Mouse (Mus musculus) frontal cortex, postnatal 25 days (tissue): ENCODE results near the gene Aacs.

Experiments used
- DNase-seq, 2 experiments: peaks; one replicate each; pipeline ENCODE4 v3.0.0; 2022; ENCODE audit warnings: low spot score in 2 of 2

The Aacs gene

DNA sequence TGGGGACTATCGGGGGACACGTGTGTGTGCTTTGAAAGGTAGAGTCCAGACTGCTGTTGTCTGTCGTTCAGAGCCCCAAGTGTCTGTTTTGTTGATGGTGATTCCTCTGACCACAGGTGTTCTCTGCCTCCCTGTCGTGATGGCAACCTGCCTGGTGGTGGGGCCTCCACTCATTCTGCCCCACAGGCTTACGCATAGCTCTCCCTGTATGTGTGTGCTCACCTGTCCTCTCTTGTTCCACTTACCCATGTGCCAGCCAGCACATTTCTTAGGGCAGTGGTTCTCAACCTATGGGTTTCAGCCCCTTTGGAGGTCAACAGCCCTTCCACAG lies 17.4 kb downstream of the Aacs start:
- no peak for DNase-seq

DNA sequence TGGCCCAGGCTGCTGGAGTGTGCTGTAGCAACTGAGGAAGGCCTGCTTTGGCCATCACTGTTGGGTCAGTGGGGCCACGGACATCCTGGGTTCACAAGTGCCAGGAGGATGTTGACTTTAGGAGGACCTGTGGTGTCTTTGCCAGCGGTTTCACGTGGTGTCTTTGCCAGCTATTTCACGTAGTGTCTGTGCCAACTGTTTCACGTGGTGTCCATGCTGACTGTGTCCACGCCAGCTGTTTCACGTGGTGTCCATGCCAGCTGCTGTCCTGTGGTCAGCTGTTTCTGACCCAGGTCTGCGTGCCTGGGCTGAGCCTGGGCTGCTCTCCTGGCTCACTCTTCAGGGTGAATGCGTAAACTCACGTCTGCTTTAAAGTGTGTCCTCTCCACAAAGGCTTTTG lies 20.0 kb downstream of the Aacs start:
- DNase-seq: no peak

DNA sequence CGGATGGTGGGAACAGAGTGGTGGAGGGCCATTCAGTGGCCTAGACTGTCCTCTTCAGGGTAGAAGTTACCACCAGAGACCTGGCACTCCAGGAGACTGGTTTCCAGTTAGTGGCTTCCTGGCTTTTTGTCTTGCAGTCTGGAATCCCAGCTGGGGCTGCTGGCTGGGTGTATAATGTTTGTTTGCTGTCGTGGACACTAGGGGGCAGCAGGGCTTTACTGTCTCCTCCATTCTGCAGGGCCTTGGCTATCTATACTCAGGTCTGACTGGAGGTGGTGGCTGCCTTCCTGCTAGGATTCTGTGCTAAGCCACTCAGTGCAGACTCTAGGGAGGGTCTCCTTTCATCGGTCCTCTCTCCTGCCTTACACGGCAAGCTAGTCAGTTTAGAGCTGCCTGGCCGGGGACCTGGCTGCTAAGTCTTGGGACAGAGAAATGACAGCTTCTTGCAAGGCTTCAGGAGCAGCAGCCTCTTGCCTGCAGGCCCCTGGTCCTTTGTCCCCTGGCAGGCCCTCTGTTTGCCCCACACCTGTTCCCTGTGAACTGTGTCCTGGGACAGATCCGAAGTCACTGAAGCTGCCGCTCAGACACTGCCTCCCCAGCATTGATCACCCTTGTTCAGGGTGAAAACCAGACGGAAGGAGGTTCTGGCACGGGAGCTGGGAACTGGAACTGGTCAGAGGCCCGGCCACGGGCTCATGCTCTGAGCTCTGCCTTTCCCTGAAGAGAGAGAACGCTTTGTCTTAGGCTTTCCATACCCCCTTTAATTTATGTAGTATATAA lies 22.4 kb downstream of the Aacs start:
- peak; percentile 61 to 70 for DNase-seq

DNA sequence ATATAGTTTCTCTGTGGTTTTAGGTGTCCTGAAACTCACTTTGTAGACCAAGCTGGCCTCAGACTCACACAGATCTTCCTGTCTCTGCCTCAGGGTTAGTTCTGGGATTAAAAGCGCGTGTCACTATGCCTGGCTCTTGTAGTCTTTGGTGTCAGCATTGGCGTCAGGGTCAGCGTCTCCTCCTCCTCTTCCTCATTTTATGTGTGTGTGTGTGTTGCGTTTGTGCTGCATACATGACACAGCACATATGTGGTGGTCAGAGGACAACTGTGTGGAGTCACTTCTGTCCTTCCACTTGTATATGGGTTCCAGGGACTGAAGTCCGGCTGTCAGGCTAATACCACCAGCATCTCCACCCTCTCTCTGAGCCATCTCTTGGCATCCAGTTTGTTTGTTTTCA lies 25.9 kb downstream of the Aacs start:
- DNase-seq: no peak

DNA sequence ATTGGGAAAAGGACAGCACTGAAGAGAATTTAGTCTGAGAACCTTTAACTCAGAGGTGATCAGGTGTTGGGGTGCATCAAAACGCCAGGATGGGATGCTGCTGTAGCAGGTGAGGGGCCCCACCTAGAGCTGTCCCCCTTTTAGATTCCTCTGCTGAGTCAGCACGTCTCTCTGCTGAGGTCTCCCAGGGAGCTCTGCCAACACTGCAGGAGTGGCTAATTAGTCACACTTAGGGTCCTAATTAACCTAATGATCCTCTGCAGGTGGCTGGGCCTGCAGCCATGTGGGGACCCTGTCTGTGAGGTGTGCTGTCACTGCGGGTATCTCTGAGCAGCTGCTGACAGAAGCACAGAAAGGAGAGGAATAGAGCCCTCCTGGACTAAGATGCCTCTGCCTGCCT lies 26.6 kb downstream of the Aacs start:
- DNase-seq: no peak

DNA sequence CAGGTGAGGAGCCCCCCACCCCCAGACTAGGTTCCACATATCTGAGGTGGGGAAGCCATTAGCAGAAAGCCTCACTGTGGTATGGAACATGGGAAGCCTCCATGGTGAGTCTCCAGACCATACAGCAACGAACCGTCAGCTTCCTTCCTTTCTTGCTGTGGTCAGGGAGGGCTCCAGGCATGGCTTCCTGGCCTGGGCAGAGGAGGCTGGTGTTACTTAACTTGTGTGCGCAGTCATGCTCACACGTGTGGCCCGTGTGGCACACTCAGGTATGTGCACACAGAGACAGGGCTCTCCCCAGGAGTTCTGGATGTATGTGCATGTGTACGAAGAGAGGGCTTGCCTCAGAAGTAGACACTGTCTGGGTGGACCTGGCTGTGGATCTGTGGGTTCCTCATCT lies 28.0 kb downstream of the Aacs start:
- DNase-seq: no peak

DNA sequence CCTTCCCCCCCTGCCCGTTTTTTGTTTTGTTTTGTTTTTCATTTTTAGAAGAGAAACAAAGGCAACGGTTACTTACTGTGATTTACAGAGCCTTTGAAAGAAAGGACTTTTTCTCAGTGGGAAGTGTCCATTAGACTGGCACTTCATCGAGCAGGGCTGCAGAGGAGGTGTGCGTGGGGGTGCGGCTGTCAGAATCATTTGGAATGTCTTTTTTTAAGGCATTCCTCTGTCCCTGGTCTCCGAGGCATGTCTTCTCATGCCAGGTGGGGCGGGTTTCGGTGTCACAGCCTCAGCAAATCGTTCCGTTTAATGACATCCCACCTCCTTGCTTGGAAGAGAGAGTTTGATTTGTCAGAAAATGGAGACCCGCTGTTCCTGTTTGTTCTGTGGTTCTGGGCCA lies 29.1 kb downstream of the Aacs start:
- DNase-seq: no peak

DNA sequence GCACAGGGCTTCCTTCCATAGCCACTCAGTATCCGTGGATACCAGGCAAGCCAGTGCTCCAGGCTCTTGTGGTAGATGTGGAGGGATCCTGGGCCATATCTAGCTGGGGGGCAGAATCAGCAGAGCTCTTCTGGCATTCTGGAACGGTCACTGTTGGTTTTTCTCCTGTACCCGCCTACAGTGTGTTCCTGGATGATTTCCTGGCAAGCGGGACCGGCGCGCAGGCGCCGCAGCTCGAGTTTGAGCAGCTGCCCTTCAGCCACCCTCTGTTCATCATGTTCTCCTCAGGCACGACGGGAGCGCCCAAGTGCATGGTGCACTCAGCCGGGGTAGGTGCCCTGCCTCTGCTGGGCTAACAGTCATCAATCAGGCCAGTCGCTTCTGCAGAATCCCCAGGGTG lies 30.4 kb downstream of the Aacs start:
- no peak for DNase-seq

DNA sequence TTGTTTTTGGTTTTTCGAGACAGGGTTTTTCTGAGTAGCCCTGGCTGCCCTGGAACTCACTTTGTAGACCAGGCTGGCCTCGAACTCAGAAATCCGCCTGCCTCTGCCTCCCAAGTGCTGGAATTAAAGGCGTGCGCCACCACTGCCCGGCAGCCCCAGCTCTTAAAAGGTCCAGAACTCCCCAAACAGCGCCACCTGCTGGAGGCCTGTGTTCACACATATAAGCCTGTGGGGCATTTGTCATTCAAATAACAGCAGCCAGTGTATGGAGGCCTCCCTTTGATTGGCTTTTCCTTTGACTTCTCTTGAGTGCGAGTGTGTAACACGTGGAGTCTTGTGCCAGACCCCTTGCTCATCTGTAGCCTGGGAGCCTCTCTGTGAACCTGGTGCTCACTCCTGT lies 32.0 kb downstream of the Aacs start:
- DNase-seq: no peak

DNA sequence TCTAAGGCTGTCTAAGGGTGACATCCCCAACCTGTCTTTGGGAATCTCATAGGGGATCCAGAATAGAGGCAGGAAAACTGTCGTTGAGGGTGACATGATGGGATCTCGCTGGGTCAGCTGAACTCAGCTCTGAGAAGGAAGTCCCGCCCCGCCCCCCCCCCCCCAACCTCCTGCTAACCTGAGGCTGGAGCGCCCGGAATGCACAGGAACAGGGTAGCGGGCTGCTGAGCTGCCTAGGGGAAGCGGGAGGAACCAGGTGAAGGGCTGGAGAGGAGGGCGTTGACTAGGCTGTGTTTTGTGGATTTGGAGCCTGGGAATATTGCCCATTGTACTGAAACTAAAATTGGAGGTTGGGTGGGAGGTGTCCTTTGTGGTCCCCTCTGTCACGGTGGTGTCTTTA lies 32.4 kb downstream of the Aacs start:
- DNase-seq: no peak

DNA sequence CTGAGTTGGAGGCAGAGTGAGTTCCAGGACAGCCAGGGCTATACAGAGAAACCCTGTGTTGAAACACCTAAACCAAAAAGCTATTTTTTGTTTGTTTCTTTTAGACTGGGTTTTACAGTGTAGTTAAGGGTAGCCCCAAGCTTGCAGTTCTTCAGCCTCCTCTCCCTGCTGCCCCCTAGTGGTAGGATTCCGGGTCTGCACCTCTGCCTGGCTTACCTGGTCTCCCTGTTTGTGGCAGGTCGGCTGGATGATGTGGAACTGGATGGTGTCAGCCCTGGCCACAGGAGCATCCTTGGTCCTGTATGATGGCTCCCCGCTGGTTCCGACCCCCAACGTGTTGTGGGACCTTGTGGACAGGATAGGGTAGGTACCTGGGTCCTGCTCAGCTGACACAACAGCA lies 33.9 kb downstream of the Aacs start:
- DNase-seq: no peak

DNA sequence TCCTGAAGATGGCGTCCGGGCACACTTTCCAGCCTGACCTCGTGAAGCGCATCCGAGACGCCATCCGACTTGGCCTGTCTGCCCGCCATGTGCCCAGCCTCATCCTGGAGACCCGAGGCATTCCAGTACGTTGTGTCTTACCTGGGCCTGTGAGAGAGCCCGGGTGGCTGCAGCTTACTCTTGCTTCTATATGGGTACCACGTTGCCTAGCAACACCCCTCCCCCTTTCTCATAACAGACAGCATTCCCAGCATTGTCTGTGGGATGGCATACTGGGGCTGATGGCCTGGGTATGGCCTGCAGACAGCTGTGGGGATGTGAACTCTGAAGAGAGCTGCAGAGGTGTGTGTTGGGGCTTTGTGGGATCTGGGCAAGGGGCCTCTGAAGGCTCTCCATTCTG lies 39.4 kb downstream of the Aacs start:
- no peak for DNase-seq

DNA sequence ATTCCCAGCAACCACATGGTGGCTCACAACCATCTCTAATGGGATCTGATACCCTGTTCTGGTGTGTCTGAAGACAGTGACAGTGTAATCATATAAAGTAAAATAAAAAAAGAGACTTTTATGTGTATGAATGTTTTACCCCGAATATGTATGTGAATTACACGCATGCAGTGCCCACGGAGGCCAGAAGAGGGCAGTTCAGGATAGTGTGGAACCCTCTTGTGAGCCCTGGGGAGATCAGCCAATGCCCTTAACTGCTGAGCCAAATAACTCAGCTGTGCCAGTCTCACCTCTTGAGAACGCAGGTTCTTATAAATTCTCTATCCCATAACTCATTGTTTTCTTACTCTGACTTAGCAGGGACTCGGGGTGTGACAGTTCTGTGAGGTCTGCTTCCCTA lies 43.0 kb downstream of the Aacs start:
- peak in 1 of 2 experiments; percentile 41 for DNase-seq

DNA sequence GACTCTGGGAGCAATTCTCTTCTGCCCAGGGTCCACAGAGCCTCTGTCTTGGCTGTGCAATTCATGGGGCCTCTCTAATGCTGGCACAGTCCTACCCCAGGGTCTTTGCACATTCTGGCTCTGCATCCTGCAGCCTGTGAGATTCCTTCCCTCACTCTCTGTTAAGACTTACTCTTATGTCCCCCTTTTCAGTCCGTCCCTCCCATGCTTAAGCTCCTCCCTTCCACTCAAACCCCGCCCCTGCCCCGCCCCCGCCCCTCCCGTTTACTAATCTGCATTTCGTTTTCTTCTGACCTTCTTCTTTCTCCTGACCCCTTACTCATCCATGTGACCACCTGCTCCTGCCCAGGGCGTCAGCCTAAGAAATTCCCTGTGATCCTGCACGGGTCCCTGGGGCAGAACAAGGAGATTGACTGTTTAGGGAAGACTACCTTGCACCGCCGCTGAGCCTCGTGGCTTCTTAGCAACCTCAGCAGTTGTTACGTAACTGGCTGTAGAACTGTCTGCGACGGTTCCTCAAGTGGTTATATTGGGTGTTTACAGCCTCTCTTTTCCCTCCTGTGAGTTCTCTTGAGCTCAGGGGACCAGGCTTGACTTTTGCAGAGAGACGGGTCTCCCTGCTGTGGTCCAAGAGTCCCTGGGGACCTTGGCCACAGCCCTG lies 45.4 kb downstream of the Aacs start:
- DNase-seq: no peak

DNA sequence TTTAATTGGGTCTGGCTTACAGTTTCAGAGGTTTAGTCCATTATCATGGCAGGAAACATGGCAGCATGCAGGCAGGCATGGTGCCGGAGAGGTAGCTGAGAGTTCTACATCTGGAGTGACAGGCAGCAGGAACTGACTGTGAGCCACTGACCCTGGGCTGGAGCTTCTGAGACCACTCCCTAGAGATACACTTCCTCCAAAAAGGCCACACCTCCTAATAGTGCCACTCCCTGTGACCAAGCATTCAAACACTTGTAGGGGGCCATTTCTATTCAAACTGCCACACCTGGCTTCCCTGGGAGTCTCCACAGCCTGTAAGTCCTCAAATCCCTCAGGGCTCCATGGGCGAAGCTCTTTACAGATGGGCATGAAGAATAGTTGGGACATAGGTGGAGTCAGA lies 47.7 kb downstream of the Aacs start:
- DNase-seq: no peak

DNA sequence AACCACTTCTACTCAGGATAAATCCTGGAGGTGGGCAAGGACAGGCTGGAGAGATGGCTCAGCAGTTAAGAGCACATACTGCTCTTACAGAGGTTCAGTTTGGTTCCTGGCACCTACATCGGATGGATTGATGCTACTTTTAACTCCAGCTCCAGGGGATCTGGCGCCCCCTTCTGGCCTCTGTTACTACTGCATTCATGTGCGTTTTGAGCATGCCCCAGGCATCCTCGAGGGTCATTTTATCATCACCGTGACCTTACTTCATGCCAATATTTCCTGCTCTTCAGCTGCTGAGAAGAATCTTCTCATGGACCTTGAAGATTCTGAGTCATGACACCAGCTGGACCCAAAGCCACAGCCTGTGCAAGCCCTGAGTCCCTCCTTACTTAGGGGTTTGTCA lies 49.9 kb downstream of the Aacs start:
- no peak for DNase-seq

DNA sequence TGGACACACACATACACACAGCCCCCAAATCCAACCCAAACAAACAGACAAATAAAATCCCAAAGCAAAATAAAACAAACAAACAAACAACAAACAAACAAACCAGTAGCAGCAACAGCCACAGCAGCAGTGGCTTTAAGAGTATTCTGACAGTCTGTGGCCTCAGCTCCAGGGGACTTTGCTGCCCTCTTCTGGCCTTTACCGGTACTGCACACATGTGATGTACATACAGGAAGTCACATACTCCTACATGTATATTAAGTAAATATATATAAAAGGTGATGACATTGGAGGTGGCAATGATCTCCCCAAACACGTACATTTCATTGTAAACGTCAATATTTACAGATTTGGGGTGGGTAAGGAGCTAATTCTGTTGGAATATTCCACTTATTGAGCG lies 50.9 kb downstream of the Aacs start:
- no peak for DNase-seq

DNA sequence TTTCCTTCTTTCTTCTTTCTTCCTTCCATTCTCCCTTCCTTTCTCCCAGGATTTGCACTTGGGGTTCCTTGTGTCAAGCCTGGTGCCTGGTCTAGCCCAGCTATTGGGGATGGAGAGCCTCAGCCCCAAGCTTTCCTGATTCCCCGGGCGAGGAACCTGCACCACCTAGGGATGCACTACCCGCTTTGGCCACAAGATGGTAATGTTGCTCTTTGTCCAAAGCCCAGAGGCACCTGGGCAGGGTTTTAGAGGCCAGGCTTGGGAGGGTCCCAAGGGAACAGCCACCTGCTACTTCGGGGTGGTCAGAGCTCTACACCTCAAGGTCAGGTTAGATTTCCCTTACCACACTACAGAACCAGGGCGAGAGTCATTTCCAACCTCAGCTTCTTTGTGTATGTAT lies 53.5 kb downstream of the Aacs start:
- DNase-seq: peak; percentile 84 to 89

DNA sequence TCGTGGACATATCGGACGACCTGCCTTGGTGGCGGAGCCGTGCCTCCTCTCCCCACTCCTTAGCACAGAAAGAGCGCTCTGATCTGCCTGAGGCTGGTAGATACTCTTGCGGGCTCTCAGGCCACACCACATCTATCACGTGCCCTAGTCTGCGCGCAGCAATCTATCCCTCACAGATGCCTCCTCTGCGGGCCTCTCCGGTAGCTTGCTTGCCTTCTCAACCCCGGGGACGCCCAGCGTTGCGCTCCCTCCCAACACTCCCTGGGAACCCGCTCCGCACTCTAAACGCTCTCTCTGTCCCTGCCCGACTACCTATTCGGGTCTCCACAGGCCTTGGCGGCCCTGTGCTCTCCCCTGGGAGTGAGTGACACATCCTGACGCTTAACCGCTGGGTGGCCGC lies 56.0 kb downstream of the Aacs start, which contains the start of gene Tmem132b:
TSS of gene Tmem132b (plus strand) at position 141 of the 400 bp plus-strand sequence.
- peak; percentile 45 to 50 for DNase-seq

DNA sequence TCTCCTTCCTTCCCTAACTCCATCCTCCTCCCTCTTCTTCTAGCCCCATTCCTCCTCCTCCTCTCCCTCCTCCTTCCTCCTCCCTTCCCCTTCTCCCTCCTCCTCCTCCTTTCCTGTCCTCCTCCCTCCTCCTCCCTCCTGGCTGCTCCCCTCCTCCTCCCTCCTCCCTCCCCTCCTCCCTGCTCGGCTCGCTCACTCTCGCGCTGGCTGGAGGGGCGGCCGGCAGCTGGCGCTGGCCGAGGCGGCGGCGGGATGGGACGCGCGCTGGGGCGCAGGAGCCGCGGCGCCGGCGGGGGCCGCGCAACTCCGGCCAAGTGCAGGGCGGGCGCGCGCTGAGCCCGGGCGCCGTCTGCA lies 56.6 kb downstream of the Aacs start:
- peak in 1 of 2 experiments; percentile 50 for DNase-seq

DNA sequence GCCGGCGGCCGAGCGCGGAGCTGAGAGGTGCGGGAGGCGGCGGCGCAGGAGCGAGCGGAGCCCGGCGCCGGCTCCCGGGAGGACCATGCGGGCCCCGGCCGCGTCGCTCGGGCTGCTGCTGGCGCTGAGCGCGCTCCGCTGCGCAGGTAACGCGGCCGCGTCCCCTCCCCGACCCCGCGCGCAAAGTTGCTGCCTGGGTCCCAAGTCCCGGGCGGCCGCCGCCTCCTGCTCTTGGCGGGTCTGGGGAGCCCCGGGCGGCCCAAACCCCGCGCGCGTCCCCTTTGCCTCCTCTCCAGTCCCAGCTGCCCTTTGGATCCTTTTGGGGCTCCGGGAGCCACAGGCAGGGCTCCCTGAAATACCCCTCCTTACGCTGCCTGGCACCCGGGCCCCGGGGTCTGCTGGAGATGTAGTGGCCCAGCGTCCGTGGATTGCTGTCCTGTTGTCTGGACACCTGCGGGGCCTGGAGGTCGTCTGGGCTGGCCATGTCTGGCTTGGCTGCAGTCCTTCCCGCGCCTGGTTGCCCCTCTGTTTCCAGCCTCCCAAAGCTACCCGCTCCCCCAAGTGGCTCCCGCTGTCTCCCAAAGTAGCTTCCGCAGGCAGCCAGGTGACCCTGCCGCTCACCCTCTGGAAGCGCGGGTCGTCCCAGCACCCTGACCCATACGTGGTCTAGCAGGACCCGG lies 57.1 kb downstream of the Aacs start:
- no peak for DNase-seq

DNA sequence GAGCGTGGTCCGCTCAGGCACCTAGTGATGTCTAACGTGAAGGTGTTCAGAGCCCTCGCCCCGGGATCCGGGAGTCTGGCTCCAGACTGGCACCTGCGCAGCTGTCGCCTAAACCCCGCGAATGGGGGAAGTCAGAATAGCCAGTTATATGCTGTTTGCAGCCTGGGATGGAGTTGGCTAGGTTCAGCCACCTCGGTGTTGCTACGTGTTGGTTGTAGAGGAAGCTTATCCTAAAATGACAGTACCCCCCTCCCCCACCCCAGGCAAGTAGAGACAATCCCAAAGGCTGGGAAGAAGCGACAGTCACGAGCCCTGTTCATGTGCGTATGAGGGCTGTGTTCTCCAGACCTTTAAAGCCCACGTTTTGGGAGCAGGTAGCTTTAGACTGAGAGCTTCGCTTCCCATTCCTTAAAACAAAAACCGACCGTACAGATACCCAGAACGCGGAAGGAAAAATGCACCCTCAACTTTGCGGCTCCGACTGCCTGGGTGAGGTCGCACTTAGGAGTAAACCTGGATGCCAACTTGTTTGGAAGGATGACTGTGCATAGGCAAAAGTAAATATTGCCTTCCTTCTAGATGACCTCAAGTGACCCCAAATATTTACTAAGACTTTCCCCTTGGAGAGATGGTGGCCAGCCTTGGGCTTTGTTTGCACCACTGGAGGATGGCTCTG lies 57.7 kb downstream of the Aacs start:
- peak; percentile 31 to 39 for DNase-seq

DNA sequence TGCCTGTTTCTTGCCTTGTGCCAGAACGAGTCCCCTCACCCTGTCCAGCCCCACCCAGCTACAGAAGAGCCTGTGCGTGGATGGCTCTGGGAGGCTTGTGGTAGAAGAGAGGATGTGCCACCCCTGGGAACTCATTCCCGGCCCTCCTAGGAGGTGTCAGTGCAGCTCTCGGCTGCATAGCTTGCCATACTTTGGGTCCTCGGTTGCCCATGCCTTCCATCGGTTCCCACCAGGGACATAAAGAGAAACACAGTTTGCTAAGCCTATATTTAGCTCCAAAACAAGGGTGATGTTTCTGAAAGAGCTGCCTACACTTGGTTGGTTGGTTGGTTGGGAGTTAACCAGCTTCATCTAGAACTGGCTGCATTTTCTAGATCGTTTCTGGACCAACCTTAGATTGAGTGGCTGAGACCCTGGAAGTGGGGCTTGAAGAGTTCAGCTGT lies 58.6 kb downstream of the Aacs start:
- no peak for DNase-seq
